Mouse (Mus musculus) stomach, embryonic 16.5 days (tissue): Measurements from ENCODE around the gene Olfr1444. TPM values are rescaled to one million over a fixed set of nuclear protein-coding genes. Genes with fewer than 3 reads are reported as not detected.

Experiments
- ATAC-seq: fragments of 200-750 bp; cut with Nextera tagmentation; 2 replicates; pipeline ENCODE4 v1.8.0; 2017; ENCODE audit warnings: moderate number of reproducible peaks, moderate TSS enrichment; ENCODE audit not compliant: insufficient read depth, low FRiP score
- H3K27ac ChIP-seq: fragments of 300-500 bp; sonication (generic); 2 replicates; pipeline ENCODE4 v1.5.1; 2014; ENCODE audit warnings: low read length
- H3K27me3 ChIP-seq: fragments of 300-500 bp; sonication (generic); 2 replicates; pipeline ENCODE4 v1.6.1; 2014; ENCODE audit warnings: low read length, control low read depth, mixed read lengths; ENCODE audit not compliant: control insufficient read depth, insufficient read depth
- H3K36me3 ChIP-seq: fragments of 300-500 bp; sonication (generic); 2 replicates; pipeline ENCODE4 v1.6.1; 2014; ENCODE audit warnings: low read length; ENCODE audit not compliant: control insufficient read depth, insufficient read depth
- H3K4me1 ChIP-seq: fragments of 300-500 bp; sonication (generic); 2 replicates; pipeline ENCODE4 v1.6.1; 2014; ENCODE audit warnings: low read length, control low read depth, mixed read lengths; ENCODE audit not compliant: control insufficient read depth, insufficient read depth
- H3K4me2 ChIP-seq: fragments of 300-500 bp; sonication (generic); 2 replicates; pipeline ENCODE4 v1.6.1; 2014; ENCODE audit warnings: low read depth, low read length, mixed read lengths
- H3K4me3 ChIP-seq: fragments of 300-500 bp; sonication (generic); replicated peaks from 2 replicates; pipeline ENCODE4 v1.5.1; 2014; ENCODE audit warnings: mild to moderate bottlenecking, low read length
- H3K9ac ChIP-seq: fragments of 300-500 bp; sonication (generic); 2 replicates; pipeline ENCODE4 v1.6.1; 2014; ENCODE audit warnings: low read length
- H3K9me3 ChIP-seq: fragments of 300-500 bp; sonication (generic); replicated peaks from 2 replicates; pipeline ENCODE4 v1.6.1; 2016; ENCODE audit warnings: low read length, control low read depth; ENCODE audit not compliant: control insufficient read depth
- WGBS: fragments of 180-500 bp; shearing (Covaris S2); extraction: QIAGEN DNeasy Blood & Tissue Kit; methylation state at CpG from one replicate; pipeline ENCODE4 v1.1.7; 2014; 5-methylcytosine and 5-hydroxymethylcytosine counted together
- polyA plus RNA-seq: library from polyadenylated mRNA; unstranded; fragments of >200 nt; fragmentation: Nextera tagmentation; extraction: Ambion mirVana; gene quantifications from 2 replicates; pipeline ENCODE4 v1.2.1, GENCODE M21; 2015

The Olfr1444 gene
- polyA plus RNA-seq, 1 experiment from 2014 or later: not detected

DNA sequence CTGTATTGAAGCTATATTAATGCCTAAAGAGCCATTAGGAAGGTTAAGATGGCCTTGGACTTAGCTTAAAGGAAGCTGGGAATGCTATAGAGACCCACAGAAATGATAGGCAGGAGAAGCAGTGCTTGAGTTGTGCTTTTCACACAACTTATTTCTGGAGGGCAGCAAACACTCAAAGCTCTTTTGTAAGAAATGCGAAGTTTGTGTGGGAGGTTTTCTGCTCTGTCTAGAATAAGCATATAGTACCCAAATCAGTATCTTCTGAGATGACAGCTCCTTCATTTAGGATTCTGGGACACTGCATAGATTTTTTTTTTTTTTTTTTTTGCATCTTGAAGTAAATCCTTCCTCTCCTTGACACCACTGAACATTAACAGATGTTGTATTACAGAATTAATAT lies 18.6 kb upstream of the Olfr1444 start:
- Histone ChIP-seq H3K4me2 (no peak overlapping the region), H3K9ac (no peak overlapping the region), H3K4me1 (no peaks in the 10 kb centered on the region), H3K27me3 (no peaks in the 10 kb centered on the region), H3K4me3 (no peak overlapping the region), H3K27ac (no peak overlapping the region), H3K36me3 (no peaks in the 10 kb centered on the region), H3K9me3 (no peaks in the 10 kb centered on the region)
- no peak for ATAC-seq
- WGBS: 78% methylated on average over 1 of the region's 1 CpGs

DNA sequence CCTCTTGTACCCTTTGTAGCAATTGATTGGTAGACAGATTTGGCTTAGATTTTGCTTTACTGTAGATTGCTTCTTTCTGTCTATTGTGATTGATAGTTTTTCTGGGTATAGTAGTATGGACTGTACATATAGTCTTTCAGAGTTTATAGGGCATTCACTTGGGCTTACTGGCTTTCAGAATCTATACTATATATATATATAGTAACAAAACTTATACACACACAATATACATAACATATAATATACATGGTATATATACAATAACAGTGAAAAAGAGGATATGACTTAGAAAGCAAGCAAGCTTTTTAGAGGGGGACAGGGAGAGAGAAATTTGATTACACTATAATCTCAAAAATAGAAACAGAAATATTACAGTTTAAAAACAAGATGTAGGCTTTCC lies 10.7 kb upstream of the Olfr1444 start, which contains the start of gene Gm5244:
TSS of gene Gm5244 (plus strand) at position 301 of the 400 bp plus-strand sequence.
- no peak within 1 kb of the TSS for H3K27ac ChIP-seq
- no peak within 1 kb of the TSS for H3K9ac ChIP-seq
- H3K4me3 ChIP-seq: no peak within 1 kb of the TSS
- no peak within 1 kb of the TSS for H3K4me2 ChIP-seq
- ATAC-seq: no peak
- H3K36me3 ChIP-seq: no peaks in the 10 kb centered on the region
- H3K4me1 ChIP-seq: no peaks in the 10 kb centered on the region
- H3K27me3 ChIP-seq: no peaks in the 10 kb centered on the region
- H3K9me3 ChIP-seq: no peaks in the 10 kb centered on the region

- Histone ChIP-seq H3K27me3 (no peaks in the 10 kb centered on the region), H3K4me1 (no peaks in the 10 kb centered on the region), H3K36me3 (no peaks in the 10 kb centered on the region), H3K27ac (no peak within 1 kb of the TSS), H3K4me3 (no peak within 1 kb of the TSS), H3K9me3 (no peaks in the 10 kb centered on the region), H3K9ac (no peak within 1 kb of the TSS), H3K4me2 (no peak within 1 kb of the TSS)
- ATAC-seq: no peak
- WGBS: 84% methylated on average over 2 of the region's 2 CpGs
Observed at GRCm38 (mm10) chr19:12883555-12883954, 26.5 kb downstream of the Olfr1444 start, which contains the start of gene Olfr1445. TSS of gene Olfr1445 (plus strand) at chr19:12883855.

- Histone ChIP-seq H3K4me1 (no peaks in the 10 kb centered on the region), H3K4me2 (no peak within 1 kb of the TSS), H3K27me3 (no peaks in the 10 kb centered on the region), H3K4me3 (no peak within 1 kb of the TSS), H3K27ac (no peak within 1 kb of the TSS), H3K9ac (no peak within 1 kb of the TSS), H3K36me3 (no peaks in the 10 kb centered on the region), H3K9me3 (no peaks in the 10 kb centered on the region)
- 81% methylated on average over 1 of the region's 1 CpGs for WGBS
- ATAC-seq: no peak
Observed at GRCm38 (mm10) chr19:12893424-12893823, 36.3 kb downstream of the Olfr1444 start, which contains the start of gene Olfr1446. TSS of gene Olfr1446 (minus strand) at chr19:12893524.

DNA sequence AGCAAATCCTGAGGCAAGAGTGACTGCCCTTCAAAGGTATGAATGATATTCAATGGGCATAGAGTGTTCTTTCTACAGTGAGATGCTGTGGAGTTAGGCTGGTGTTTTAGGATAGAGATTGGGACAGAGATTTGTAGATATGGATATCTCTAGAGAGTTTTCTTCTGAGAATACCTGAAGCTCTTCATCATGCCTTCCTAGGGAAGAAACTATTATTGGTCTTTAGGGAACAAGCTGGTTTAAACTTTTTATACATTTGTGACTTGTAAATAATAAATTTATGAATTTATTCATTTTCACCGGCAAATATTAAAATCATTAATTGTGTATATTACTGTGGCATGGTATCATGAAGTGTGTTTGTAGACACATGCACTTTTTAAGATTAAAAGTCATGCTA lies 46.6 kb downstream of the Olfr1444 start, which contains the start of gene Olfr1447:
TSS of gene Olfr1447 (minus strand) at position 101 of the 400 bp plus-strand sequence.
- ATAC-seq: no peak
- Histone ChIP-seq H3K4me1 (no peaks in the 10 kb centered on the region), H3K27ac (no peak within 1 kb of the TSS), H3K4me3 (no peak within 1 kb of the TSS), H3K9me3 (no peaks in the 10 kb centered on the region), H3K4me2 (no peak within 1 kb of the TSS), H3K9ac (no peak within 1 kb of the TSS), H3K27me3 (no peaks in the 10 kb centered on the region), H3K36me3 (no peaks in the 10 kb centered on the region)
- WGBS: 91% methylated on average over 1 of the region's 1 CpGs

Other genes with a start within 250 kb of the Olfr1444 start
- gene Glyat, start 224.0 kb upstream of the Olfr1444 start, polyA plus RNA-seq: 0.05 TPM in 1 of 2 replicates, not detected in the other
- gene Olfr1442, start 186.8 kb upstream of the Olfr1444 start, polyA plus RNA-seq: not detected in 2 replicates
- gene Olfr1443, start 179.2 kb upstream of the Olfr1444 start, polyA plus RNA-seq: not detected in 2 replicates
- gene Keg1, start 161.5 kb upstream of the Olfr1444 start, polyA plus RNA-seq: 0.45 and 0.76 TPM in 2 replicates
- 0.99 and 1.4 TPM in 2 replicates for gene Cntf, start 91.7 kb upstream of the Olfr1444 start, polyA plus RNA-seq
- gene Zfp91, start 61.2 kb upstream of the Olfr1444 start, polyA plus RNA-seq: 9.9 and 11.3 TPM in 2 replicates
- gene Lpxn, start 61.1 kb upstream of the Olfr1444 start, polyA plus RNA-seq: 1.4 and 2.8 TPM in 2 replicates
- gene Gm5244, start 10.6 kb upstream of the Olfr1444 start, polyA plus RNA-seq: not detected in 2 replicates
- gene Olfr1445, start 26.6 kb downstream of the Olfr1444 start, polyA plus RNA-seq: not detected in 2 replicates
- gene Olfr1446, start 36.2 kb downstream of the Olfr1444 start, polyA plus RNA-seq: not detected in 2 replicates
- not detected in 2 replicates for gene Olfr1447, start 46.5 kb downstream of the Olfr1444 start, polyA plus RNA-seq
- gene Olfr1448, start 67.1 kb downstream of the Olfr1444 start, polyA plus RNA-seq: not detected in 2 replicates
- not detected in 2 replicates for gene Olfr1449, start 73.6 kb downstream of the Olfr1444 start, polyA plus RNA-seq
- gene Olfr1450, start 93.0 kb downstream of the Olfr1444 start, polyA plus RNA-seq: not detected in 2 replicates
- gene Olfr1451, start 137.7 kb downstream of the Olfr1444 start, polyA plus RNA-seq: not detected in 2 replicates
- not detected in 2 replicates for gene Olfr1453, start 171.0 kb downstream of the Olfr1444 start, polyA plus RNA-seq
- gene Olfr1454, start 203.3 kb downstream of the Olfr1444 start, polyA plus RNA-seq: not detected in 2 replicates
- not detected in 2 replicates for gene Olfr1457, start 240.6 kb downstream of the Olfr1444 start, polyA plus RNA-seq
- gene Olfr1458, start 249.5 kb downstream of the Olfr1444 start, polyA plus RNA-seq: not detected in 2 replicates